Mouse (Mus musculus): ENCODE measurements around the gene Ntf3. TPM values are rescaled to one million over a fixed set of nuclear protein-coding genes. Genes with fewer than 3 reads are reported as not detected.

The Ntf3 gene
- polyA plus RNA-seq, 1 experiment from 2014 or later: 16.9 TPM

DNA sequence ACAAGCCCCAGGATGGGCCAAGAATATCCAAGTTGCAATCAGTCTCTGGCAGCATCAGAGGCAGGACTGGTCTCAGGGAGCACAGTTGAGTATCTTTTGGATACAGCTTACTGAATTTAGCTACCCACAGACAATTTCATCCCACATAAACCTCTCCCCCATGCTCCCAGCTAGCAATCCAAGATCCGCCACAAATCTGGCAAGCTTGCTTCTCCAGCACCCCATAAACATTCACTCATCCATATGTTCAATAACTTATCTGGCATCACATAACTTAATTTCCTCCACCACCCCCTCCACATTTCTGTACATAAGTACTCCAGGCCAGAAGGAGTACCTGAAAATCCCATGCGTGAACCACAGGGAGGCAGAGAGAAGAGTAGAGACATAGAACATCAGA, 10.8 kb downstream of the Ntf3 start:
- H3K27ac ChIP-seq: no peak overlapping the region
- peaks cover 5% of the 10 kb centered on the region; the same call in 1 of the 2 replicates for H3K36me3 ChIP-seq
- no peaks in the 10 kb centered on the region for H3K9me3 ChIP-seq
- H3K4me1 ChIP-seq: peaks cover 27% of the 10 kb centered on the region
- no peak overlapping the region for H3K9ac ChIP-seq
- no peak overlapping the region for H3K4me3 ChIP-seq
- no peaks in the 10 kb centered on the region for H3K27me3 ChIP-seq
- no peak overlapping the region for H3K4me2 ChIP-seq
- WGBS: 58% methylated on average over 2 of the region's 2 CpGs
- peak; percentile 49; the same call in 1 of the 2 replicates for ATAC-seq (ENCODE audit: insufficient number of reproducible peaks, low FRiP score, low TSS enrichment, low read depth)

DNA sequence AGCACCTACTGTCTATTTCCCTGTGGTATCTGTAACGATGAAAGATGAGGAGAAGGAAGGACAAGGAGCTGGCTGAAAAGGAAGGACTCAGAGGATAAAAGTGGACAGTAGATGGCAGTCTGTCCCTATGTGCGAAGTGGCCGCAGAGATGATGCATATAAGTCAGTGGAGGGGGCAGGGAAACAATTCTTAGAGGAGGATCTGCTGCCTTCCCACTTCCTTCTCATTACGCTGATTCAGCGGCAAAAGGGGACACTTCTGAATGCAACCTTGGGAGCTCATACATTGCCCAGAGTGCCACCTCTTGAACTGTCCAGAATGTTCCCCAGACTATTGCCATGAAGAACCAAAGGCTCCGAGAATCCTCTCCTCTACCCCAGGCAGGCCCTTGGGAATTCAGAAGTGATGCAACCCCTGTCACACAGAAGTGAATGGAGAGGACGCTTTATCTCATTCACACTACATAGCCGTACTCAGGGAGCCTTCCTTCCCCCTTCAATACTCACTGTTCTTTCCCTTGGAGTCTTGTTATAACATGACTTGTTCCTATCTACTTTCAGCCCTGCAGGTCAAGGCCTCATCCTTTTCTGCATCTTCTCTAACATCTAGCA, 12.2 kb downstream of the Ntf3 start:
- 51% methylated on average over 8 of the region's 8 CpGs for WGBS
- Histone ChIP-seq H3K4me3 (no peak overlapping the region), H3K27me3 (no peaks in the 10 kb centered on the region), H3K4me1 (peaks cover 22% of the 10 kb centered on the region), H3K9me3 (no peaks in the 10 kb centered on the region), H3K4me2 (no peak overlapping the region), H3K9ac (no peak overlapping the region), H3K27ac (no peak overlapping the region), H3K36me3 (peaks cover 5% of the 10 kb centered on the region; the same call in 1 of the 2 replicates)
- ATAC-seq (ENCODE audit: insufficient number of reproducible peaks, low FRiP score, low TSS enrichment, low read depth): no peak

DNA sequence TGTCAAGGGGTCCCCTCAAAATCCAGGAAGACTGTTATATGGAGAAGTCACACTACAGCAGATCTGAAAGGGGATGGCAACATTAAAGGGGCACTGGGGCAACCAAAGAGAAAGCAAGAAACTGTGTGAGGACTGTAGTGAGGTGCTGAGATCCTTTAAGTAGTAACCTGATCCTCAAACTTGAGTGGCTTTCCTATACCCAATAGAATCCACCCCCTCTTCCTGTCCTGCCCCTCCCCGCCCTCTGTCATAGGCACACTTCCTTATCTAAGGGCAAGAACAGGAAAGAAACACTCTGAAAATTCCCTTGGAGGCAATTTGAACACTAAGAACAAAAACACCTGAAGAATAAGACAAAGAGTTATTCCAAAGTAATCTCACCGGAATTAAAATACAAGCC, 13.6 kb downstream of the Ntf3 start:
- 72% methylated on average over 2 of the region's 2 CpGs for WGBS
- Histone ChIP-seq H3K9ac (no peak overlapping the region), H3K27ac (no peak overlapping the region), H3K9me3 (no peaks in the 10 kb centered on the region), H3K4me1 (peaks cover 17% of the 10 kb centered on the region), H3K36me3 (peaks cover 5% of the 10 kb centered on the region; the same call in 1 of the 2 replicates), H3K4me3 (no peak overlapping the region), H3K4me2 (no peak overlapping the region), H3K27me3 (no peaks in the 10 kb centered on the region)
- ATAC-seq (ENCODE audit: insufficient number of reproducible peaks, low FRiP score, low TSS enrichment, low read depth): no peak

DNA sequence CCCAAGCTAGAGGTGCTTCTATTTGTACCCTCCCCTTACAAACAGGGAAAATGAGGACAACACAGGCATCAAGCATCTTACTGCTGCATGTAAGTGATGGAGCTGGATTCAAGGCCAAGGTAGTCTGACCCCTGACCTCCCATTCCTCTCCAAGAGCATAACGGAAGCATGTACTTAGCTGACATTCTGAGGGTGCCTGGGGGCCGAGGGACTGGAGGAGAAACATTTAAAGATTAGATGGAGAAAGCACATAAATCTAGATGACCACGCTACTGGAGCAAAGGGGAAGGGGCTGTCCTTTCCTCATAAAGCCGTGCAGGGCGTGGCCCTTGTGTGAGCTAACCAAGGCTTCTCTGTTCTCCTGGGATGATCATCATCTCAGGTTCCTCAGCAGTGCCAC, 23.1 kb downstream of the Ntf3 start:
- H3K4me3 ChIP-seq: no peak overlapping the region
- H3K27me3 ChIP-seq: no peaks in the 10 kb centered on the region
- WGBS: 48% methylated on average over 5 of the region's 5 CpGs
- no peak for ATAC-seq (ENCODE audit: insufficient number of reproducible peaks, low FRiP score, low TSS enrichment, low read depth)
- H3K4me2 ChIP-seq: no peak overlapping the region
- peaks cover 32% of the 10 kb centered on the region for H3K4me1 ChIP-seq
- no peaks in the 10 kb centered on the region for H3K36me3 ChIP-seq
- no peaks in the 10 kb centered on the region for H3K9me3 ChIP-seq
- H3K27ac ChIP-seq: peak overlapping the region; percentile 47; the same call in 1 of the 2 replicates
- no peak overlapping the region for H3K9ac ChIP-seq

DNA sequence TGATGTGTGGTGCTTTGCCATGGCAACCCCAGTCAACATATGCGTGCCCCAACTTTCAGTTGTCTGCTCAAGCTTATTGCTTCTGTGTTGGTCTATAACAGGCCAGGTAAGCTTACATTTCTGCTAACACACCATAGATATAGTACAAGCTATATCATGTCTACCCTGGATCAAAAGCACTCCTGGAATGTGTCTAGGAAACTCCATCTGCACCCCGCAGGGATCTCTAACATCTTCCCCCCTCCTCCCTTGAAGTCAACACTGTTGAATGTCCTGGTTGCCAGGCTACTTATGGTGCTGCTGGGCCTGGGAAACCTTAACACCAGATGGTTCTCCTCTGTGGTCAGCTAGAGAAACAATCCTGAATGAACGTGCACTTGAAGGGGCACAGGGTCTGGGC, 24.0 kb downstream of the Ntf3 start:
- no peak for ATAC-seq (ENCODE audit: insufficient number of reproducible peaks, low FRiP score, low TSS enrichment, low read depth)
- Histone ChIP-seq H3K27ac (peak overlapping the region; percentile 50; the same call in 1 of the 2 replicates), H3K9ac (no peak overlapping the region), H3K4me3 (no peak overlapping the region), H3K4me1 (peaks cover 32% of the 10 kb centered on the region), H3K36me3 (no peaks in the 10 kb centered on the region), H3K27me3 (no peaks in the 10 kb centered on the region), H3K4me2 (no peak overlapping the region), H3K9me3 (no peaks in the 10 kb centered on the region)
- WGBS: 38% methylated on average over 3 of the region's 3 CpGs

GRCm38 (mm10) chr6:126142021-126142554, 24.6 kb downstream of the Ntf3 start:
- Histone ChIP-seq H3K4me1 (peaks cover 32% of the 10 kb centered on the region), H3K27ac (peak overlapping the region; percentile 68), H3K9me3 (no peaks in the 10 kb centered on the region), H3K36me3 (no peaks in the 10 kb centered on the region), H3K4me2 (no peak overlapping the region), H3K4me3 (no peak overlapping the region), H3K27me3 (no peaks in the 10 kb centered on the region), H3K9ac (no peak overlapping the region)
- ATAC-seq (ENCODE audit: insufficient number of reproducible peaks, low FRiP score, low TSS enrichment, low read depth): no peak
- WGBS: 51% methylated on average over 8 of the region's 8 CpGs

DNA sequence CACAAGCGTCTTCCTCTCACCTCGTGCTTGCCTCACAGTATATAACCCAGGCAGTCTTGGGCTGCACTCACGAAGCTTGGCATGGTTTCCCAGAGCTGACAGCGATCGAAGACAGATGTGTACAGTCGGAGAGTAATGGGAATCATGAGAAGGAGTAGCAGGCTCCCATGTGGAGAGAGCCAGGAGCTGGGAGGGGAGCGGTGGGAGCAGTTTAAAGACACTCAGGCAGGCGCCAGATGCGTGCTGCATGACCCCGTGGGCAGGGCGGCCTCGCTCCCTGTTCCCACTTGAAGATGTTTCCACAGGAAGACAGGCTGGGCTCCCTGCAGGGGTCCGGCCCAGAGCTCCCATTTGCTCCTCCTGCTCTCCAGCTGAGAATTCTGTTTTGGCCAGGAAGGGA, 25.2 kb downstream of the Ntf3 start:
- H3K4me3 ChIP-seq: no peak overlapping the region

DNA sequence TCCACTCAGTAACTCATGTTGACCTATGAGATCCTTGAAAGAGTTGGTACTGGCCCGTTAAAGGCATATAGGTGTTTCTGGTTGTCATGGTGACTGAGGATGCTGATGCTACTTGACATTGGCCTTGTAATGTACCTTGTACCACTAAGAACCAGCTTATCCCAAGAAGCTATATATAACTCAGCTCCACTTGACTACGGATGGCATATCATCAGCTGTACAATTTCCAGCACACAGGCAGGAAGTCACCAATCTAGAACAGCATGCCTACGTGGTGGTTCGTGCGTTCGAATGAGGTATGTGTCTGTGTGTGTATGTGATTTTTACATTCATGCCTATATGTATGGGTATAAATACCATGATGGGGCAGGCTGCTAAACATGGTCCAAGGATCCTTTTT, 25.7 kb downstream of the Ntf3 start:
- Histone ChIP-seq H3K36me3 (no peaks in the 10 kb centered on the region), H3K4me2 (no peak overlapping the region), H3K4me1 (peaks cover 32% of the 10 kb centered on the region), H3K4me3 (no peak overlapping the region), H3K9ac (no peak overlapping the region), H3K27me3 (no peaks in the 10 kb centered on the region), H3K27ac (no peak overlapping the region), H3K9me3 (no peaks in the 10 kb centered on the region)
- 78% methylated on average over 6 of the region's 6 CpGs for WGBS
- ATAC-seq (ENCODE audit: insufficient number of reproducible peaks, low FRiP score, low TSS enrichment, low read depth): no peak

More for the DNA sequence above, 25.2 kb downstream of the Ntf3 start:
- H3K4me2 ChIP-seq: peak overlapping the region; percentile 0; the same call in 1 of the 2 replicates
- H3K27ac ChIP-seq: peak overlapping the region; percentile 68
- WGBS: 21% methylated on average over 13 of the region's 13 CpGs
- no peaks in the 10 kb centered on the region for H3K36me3 ChIP-seq
- no peak overlapping the region for H3K9ac ChIP-seq
- no peaks in the 10 kb centered on the region for H3K9me3 ChIP-seq
- ATAC-seq (ENCODE audit: insufficient number of reproducible peaks, low FRiP score, low TSS enrichment, low read depth): peak; percentile 77
- H3K4me1 ChIP-seq: peaks cover 32% of the 10 kb centered on the region
- H3K27me3 ChIP-seq: no peaks in the 10 kb centered on the region

DNA sequence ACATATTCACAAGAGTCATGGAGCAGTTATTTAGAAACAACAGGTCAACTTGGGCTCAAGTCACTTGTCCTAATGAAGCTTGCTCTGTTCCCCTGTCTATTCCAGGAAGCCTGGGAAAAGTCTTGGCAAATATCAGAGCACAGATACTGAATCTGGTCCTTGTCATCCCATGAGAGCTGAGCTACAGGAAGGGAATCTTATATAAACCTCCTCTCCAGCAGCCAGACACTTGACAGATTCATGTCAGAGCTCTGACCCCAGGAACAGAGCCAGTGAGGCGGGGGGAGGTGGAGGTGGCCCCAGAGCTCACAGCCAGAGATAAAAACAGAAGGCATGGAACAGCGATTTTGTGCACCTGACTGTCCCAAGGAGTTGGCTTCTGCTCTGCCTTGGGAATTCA, 26.3 kb downstream of the Ntf3 start:
- no peak for ATAC-seq (ENCODE audit: insufficient number of reproducible peaks, low FRiP score, low TSS enrichment, low read depth)
- Histone ChIP-seq H3K27me3 (no peaks in the 10 kb centered on the region), H3K9ac (no peak overlapping the region), H3K4me3 (no peak overlapping the region), H3K4me2 (no peak overlapping the region), H3K4me1 (peaks cover 32% of the 10 kb centered on the region), H3K9me3 (no peaks in the 10 kb centered on the region), H3K36me3 (no peaks in the 10 kb centered on the region), H3K27ac (no peak overlapping the region)
- 66% methylated on average over 2 of the region's 2 CpGs for WGBS

GRCm38 (mm10) chr6:126134155-126134906, 32.4 kb downstream of the Ntf3 start:
- no peak overlapping the region; the same call in 1 of the 2 replicates for H3K27ac ChIP-seq
- peak; percentile 69; the same call in 1 of the 2 replicates for ATAC-seq (ENCODE audit: insufficient number of reproducible peaks, low FRiP score, low TSS enrichment, low read depth)

GRCm38 (mm10) chr6:126128238-126128637, 38.5 kb downstream of the Ntf3 start:
- no peaks in the 10 kb centered on the region for H3K4me1 ChIP-seq
- no peak overlapping the region for H3K9ac ChIP-seq
- H3K27ac ChIP-seq: no peak overlapping the region
- ATAC-seq (ENCODE audit: insufficient number of reproducible peaks, low FRiP score, low TSS enrichment, low read depth): no peak
- H3K36me3 ChIP-seq: peaks cover 7% of the 10 kb centered on the region; the same call in 1 of the 2 replicates
- H3K4me3 ChIP-seq: no peak overlapping the region
- H3K4me2 ChIP-seq: no peak overlapping the region
- H3K27me3 ChIP-seq: no peaks in the 10 kb centered on the region
- H3K9me3 ChIP-seq: no peaks in the 10 kb centered on the region
- WGBS: 66% methylated on average over 7 of the region's 7 CpGs

More at GRCm38 (mm10) chr6:126134155-126134906, 32.4 kb downstream of the Ntf3 start:
- 22% methylated on average over 19 of the region's 19 CpGs for WGBS
- H3K36me3 ChIP-seq: peaks cover 7% of the 10 kb centered on the region; the same call in 1 of the 2 replicates
- no peak overlapping the region for H3K9ac ChIP-seq
- 0 out of 2 replicates have a peak overlapping the region, but pooled peaks have one; percentile 5 for H3K4me2 ChIP-seq
- H3K4me3 ChIP-seq: no peak overlapping the region
- H3K9me3 ChIP-seq: no peaks in the 10 kb centered on the region
- no peaks in the 10 kb centered on the region for H3K27me3 ChIP-seq
- peaks cover 13% of the 10 kb centered on the region for H3K4me1 ChIP-seq

GRCm38 (mm10) chr6:126118247-126118646, 48.5 kb downstream of the Ntf3 start:
- H3K27me3 ChIP-seq: no peaks in the 10 kb centered on the region
- H3K9ac ChIP-seq: no peak overlapping the region
- WGBS: 65% methylated on average over 1 of the region's 1 CpGs
- no peak overlapping the region for H3K4me3 ChIP-seq
- no peak for ATAC-seq (ENCODE audit: insufficient number of reproducible peaks, low FRiP score, low TSS enrichment, low read depth)
- peaks cover 3% of the 10 kb centered on the region; the same call in 1 of the 2 replicates for H3K36me3 ChIP-seq
- peaks cover 45% of the 10 kb centered on the region for H3K4me1 ChIP-seq
- no peaks in the 10 kb centered on the region for H3K9me3 ChIP-seq
- H3K4me2 ChIP-seq: no peak overlapping the region
- H3K27ac ChIP-seq: no peak overlapping the region

Measured in limb, embryonic 15.5 days (tissue).